Mouse (Mus musculus): ENCODE measurements around the gene Lzic.
"Not testable (repeated sequence)": the region's sequence is repeated elsewhere in the genome, so short reads cannot be mapped to it uniquely, and the experiment has no call there.

DNA sequence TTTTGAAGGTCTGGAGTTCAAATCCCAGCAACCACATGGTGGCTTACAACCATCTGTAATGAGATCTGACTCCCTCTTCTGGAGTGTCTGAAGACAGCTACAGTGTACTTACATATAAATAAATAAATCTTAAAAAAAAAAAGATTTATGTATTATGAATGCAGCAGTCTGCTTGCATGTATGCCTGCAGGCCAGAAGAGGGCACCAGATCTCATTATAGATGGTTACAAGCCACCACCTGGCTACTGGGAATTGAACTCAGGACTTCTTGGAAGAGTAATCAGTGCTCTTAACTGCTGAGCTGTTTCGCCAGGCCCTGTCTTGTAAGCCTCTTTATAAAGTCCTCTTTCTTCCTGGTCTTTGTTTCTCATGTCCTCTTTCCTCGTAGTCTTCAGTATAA, 24.6 kb upstream of the Lzic start:
- TF ChIP-seq MAFK (IDR thresholded peaks at IDR 0.05; ENCODE audit: insufficient read depth, low read depth, low read length); CHD2 (IDR thresholded peaks at IDR 0.05; ENCODE audit: low read depth, low read length): not testable (repeated sequence)

All from ES-E14 (cell line).